Mouse (Mus musculus): ENCODE data around the gene Taar8b. TPM values are rescaled to one million over a fixed set of nuclear protein-coding genes. Genes with fewer than 3 reads are reported as not detected.
"Not testable (repeated sequence)": the region's sequence is repeated elsewhere in the genome, so short reads cannot be mapped to it uniquely, and the experiment has no call there.

Taar8b gene
- not detected for total RNA-seq (2021)
- long read RNA-seq, experiment 1, result 0 reads
- long read RNA-seq, experiment 2, result 0 reads

DNA sequence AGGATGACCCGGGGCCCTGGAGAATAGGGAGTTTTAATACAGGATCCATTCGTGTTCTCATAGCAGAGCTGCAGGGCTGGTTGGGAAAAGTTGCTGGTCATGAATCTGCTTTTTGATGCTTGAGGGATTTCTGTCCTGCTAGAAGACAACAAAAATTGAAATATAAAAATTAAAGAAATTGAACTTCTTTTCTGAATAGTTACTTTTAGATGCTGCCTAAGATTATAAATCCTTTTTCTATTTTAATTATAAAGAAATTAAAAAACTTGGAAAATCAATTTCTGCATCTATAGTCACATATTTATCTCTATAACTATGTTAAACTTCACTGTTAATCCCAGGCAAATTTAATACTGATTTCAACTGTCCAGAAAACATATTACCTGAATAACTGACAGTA, at the start of gene Taar8b:
Taar8b (minus strand) TSS at position 101 of the 400 bp plus-strand sequence.
- no peak for DNase-seq

DNA sequence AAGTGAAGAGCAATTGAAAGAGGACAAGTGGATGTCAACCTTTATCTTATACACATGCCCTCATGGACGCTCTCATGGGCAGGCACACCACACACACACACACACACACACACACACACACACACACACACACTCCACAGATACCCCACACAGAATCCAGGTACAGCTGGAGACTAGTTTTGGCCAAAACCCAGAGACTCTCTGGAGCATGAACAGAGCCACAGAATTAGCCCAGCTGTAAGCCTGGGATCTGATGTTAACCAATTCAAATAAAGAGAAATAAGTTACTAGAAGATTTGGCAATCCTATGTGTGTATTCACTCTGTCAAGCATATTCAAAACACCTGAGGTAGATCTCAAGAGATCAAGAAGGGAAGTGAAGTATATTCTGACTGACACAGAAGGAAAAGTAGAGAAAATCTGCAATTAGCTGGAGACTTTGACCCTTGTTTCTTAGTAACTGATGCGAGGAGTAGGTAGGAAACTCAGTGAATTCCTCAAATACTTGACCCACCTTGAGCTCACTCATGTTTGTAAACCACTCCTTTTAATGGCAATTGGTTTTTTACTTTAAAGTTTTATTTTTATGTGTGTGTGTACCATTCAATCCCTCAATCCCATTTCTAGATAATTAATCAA, 46.6 kb upstream of the Taar8b start:
- no peak for DNase-seq

DNA sequence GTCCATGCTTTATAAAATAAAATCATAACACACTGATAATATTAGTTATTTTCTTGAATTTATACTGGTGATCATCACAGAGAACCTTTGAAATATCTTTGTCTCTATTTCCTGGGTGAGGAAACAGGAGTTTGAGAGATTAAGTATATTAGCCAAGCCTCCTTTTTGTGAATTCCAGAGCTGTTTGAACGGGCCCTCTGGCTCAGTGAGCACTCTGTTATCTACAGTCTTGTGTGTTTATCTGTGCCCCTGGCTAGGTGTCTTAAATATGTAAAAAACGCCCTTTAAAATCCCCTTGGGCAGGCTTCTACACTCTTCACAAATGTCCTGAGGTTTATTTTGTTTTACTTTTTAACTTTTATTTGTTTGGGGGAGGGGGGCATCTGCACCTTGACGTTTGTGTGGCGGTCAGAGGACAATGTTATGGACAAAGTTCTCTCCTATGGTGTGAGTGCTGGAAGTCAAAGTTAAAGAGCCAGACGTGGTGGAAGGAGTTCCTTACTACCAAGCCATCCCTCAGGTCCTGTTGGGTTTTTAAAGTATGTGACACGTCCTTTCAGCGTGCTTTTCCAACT, 42.1 kb upstream of the Taar8b start:
- DNase-seq, result no peak

- DNase-seq, result no peak
These were observed 41.0 kb upstream of the Taar8b start for GRCm38 (mm10) chr10:24133132-24133531.

GRCm38 (mm10) chr10:24132273-24132672, 40.2 kb upstream of the Taar8b start:
- peak in 1 of 2 experiments; percentile 23 for DNase-seq

DNA sequence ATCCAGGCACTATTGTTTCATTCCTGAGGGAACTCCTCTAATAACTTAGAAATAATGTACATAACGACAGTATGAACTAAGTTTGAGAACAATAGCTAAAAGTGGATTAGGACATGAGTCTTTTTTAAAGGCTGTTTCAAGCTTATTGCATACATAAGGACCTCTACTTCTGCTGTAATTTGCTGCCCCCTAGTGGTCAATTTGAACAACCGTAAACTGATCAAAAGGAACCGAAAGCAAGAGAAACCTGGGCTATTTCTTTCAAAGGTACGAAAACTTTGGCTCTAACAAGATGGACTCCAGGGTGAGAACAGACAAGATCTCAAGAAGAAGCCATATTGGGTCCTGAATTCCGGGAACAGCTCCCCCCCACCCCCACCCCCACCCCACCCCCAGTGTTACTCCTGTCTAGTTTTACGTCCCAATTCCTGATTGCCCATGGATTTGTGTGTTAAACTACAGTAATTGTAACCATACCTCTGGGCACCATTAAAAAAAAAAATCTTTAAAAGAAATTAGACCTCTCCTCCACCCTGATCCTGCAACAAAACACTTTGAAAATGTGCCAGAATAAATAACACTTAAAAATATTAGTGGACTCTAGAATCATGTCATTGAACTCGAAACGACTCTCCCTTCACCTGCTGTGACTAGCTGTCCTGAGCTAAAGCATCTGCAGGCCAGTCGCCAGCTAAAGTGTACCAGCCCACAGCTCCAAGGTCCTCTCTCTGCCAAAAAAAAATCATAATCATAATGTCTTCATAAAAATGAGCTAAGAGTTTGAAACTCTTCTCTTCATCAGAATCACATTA, 39.6 kb upstream of the Taar8b start:
- DNase-seq, result peak; percentile 32 to 79

GRCm38 (mm10) chr10:24111116-24111778, 19.2 kb upstream of the Taar8b start:
- DNase-seq, result peak; percentile 43 to 78

GRCm38 (mm10) chr10:24109434-24109833, 17.3 kb upstream of the Taar8b start, which contains the start of gene Taar9:
Gene Taar9 (minus strand): TSS chr10:24109534.
- not testable (repeated sequence) for DNase-seq

GRCm38 (mm10) chr10:24108236-24108635, 16.1 kb upstream of the Taar8b start:
- no peak for DNase-seq

DNA sequence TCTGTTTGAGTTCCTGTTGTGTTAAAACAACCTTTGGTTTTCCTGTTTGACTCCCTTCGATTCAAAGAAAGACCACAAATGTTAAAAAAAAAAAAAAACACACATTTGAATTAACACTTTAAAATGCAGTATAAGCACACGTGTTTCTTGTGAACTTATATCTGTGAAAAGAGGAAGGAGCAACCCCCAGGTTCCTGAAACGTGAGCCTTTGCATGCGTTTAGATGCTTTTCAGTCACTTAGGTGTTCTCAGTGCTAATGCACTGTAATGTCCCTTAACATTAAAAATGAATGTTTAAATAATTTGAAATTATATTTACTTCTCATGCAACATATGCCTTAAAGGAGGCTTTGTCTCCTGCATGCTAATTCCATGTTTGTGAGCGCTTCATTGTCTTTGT, 15.7 kb upstream of the Taar8b start:
- DNase-seq, result no peak

GRCm38 (mm10) chr10:24103299-24103698, 11.2 kb upstream of the Taar8b start:
- DNase-seq, result not testable (repeated sequence)

GRCm38 (mm10) chr10:24101812-24102211, 9.7 kb upstream of the Taar8b start, which contains the start of gene Taar8c:
Gene Taar8c (minus strand): TSS chr10:24101912.
- not testable (repeated sequence) for DNase-seq

GRCm38 (mm10) chr10:24097010-24097409, 4.9 kb upstream of the Taar8b start:
- DNase-seq, result not testable (repeated sequence)

DNA sequence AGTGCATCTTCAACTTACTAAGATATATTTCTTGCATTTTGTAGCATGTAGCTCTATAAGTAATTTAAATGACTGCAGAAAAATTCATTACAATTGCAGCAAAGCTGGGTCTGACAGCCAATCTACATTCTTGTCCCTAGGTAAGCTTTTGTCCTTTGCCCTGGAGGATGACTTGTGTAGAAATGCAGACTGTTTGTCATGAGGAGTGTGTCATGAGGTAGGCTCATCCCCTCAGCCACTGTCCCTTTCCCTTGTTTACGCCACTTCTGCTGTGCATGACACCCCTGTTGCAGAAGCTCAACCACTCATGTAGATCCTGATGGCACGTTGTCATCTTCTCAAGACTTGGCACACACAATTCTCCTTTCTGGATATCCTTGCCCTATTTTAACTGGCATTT, 4.9 kb downstream of the Taar8b start:
- no peak for DNase-seq

- no peak for DNase-seq
These were observed 5.5 kb downstream of the Taar8b start for GRCm38 (mm10) chr10:24086555-24086954.

- DNase-seq, result no peak
These were observed 6.2 kb downstream of the Taar8b start for GRCm38 (mm10) chr10:24085936-24086335.

GRCm38 (mm10) chr10:24080166-24080565, 11.9 kb downstream of the Taar8b start:
- peak; percentile 36 to 54 for DNase-seq

DNA sequence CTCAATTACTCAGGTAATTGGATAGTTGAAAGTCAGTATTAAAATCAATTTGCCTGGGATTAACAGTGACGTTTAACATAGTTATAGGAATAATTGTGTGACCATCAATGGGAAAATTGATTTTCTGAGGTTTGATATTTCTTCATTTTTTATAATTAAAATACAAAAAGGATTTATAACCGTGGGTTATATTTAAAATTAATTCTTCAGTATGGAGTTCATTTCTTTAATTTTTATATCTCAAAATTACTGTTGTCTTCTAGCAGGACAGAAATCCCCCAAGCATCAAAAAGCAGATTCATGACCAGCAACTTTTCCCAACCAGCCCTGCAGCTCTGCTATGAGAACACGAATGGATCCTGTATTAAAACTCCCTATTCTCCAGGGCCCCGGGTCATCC, 15.9 kb downstream of the Taar8b start, which contains the start of gene Taar8a:
Taar8a (plus strand) TSS at position 301 of the 400 bp plus-strand sequence.
- DNase-seq, result not testable (repeated sequence)

DNA sequence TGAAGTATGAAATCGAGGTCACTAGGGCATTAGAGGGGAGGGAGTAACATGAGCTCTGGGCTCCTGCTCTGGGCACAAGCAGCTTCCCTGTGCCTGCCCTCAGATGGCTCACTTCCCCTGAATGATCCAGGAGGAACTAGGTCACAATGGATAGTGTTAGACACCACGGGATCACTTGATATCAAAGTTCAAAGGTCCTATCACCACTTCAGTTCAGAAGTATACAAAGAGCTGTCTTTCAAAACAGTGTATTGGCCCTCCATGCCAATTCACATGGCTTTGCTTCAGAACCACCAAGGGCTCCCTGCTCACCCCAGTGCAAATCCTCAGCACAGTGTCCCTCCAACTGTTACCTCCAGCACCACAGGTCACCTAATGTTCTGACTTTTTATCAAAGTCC, 17.3 kb downstream of the Taar8b start:
- not testable (repeated sequence) for DNase-seq

GRCm38 (mm10) chr10:24058986-24059385, 33.1 kb downstream of the Taar8b start:
- DNase-seq, result no peak

- no peak for DNase-seq
These were observed 40.1 kb downstream of the Taar8b start for GRCm38 (mm10) chr10:24052039-24052438.

GRCm38 (mm10) chr10:24049210-24049609, 42.9 kb downstream of the Taar8b start, which contains the start of gene Taar7f:
Gene Taar7f (plus strand): TSS chr10:24049510.
- no peak for DNase-seq

All from adrenal gland, postnatal 36 days (tissue).